Mouse (Mus musculus) intestine, embryonic 15.5 days (tissue): Measurements from ENCODE around the gene Lcn6. TPM values are rescaled to one million over a fixed set of nuclear protein-coding genes. Genes with fewer than 3 reads are reported as not detected.

Experiments
- ATAC-seq: fragments of 200-750 bp; cut with Nextera tagmentation; 2 replicates; pipeline ENCODE4 v1.8.0; 2017; ENCODE audit warnings: moderate TSS enrichment, moderate library complexity
- H3K27ac ChIP-seq: fragments of 300-500 bp; sonication (generic); 2 replicates; pipeline ENCODE4 v1.5.1; 2015; ENCODE audit warnings: mild to moderate bottlenecking, inconsistent platforms
- H3K27me3 ChIP-seq: fragments of 300-500 bp; sonication (generic); replicated peaks from 2 replicates; pipeline ENCODE4 v1.6.1; 2015; ENCODE audit warnings: inconsistent platforms
- H3K36me3 ChIP-seq: fragments of 300-500 bp; sonication (generic); 2 replicates; pipeline ENCODE4 v1.6.1; 2015; ENCODE audit warnings: inconsistent platforms
- H3K4me1 ChIP-seq: fragments of 300-500 bp; sonication (generic); replicated peaks from 2 replicates; pipeline ENCODE4 v1.6.1; 2015; ENCODE audit warnings: inconsistent platforms
- H3K4me2 ChIP-seq: fragments of 300-500 bp; sonication (generic); replicated peaks from 2 replicates; pipeline ENCODE4 v1.6.1; 2015; ENCODE audit warnings: mild to moderate bottlenecking, inconsistent platforms
- H3K4me3 ChIP-seq: fragments of 300-500 bp; sonication (generic); replicated peaks from 2 replicates; pipeline ENCODE4 v1.5.1; 2015; ENCODE audit warnings: inconsistent platforms
- H3K9ac ChIP-seq: fragments of 300-500 bp; sonication (generic); 2 replicates; pipeline ENCODE4 v1.6.1; 2015; ENCODE audit warnings: inconsistent platforms
- H3K9me3 ChIP-seq: fragments of 300-500 bp; sonication (generic); 2 replicates; pipeline ENCODE4 v1.6.1; 2016; ENCODE audit warnings: inconsistent platforms
- WGBS: fragments of 180-500 bp; shearing (Covaris S2); methylation state at CpG from one replicate; pipeline ENCODE4 v1.1.7; 2015; 5-methylcytosine and 5-hydroxymethylcytosine counted together
- polyA plus RNA-seq: library from polyadenylated mRNA; unstranded; fragments of >200 nt; fragmentation: Nextera tagmentation; extraction: Ambion mirVana; gene quantifications from 2 replicates; pipeline ENCODE4 v1.2.1, GENCODE M21; 2015

The Lcn6 gene
- polyA plus RNA-seq = not detected in 2 replicates

- ATAC-seq = no peak
- Histone ChIP-seq H3K27ac (no peak within 1 kb of the TSS), H3K27me3 (no peaks in the 10 kb centered on the region), H3K4me2 (no peak within 1 kb of the TSS), H3K4me3 (no peak within 1 kb of the TSS), H3K9ac (no peak within 1 kb of the TSS), H3K36me3 (no peaks in the 10 kb centered on the region), H3K9me3 (no peaks in the 10 kb centered on the region), H3K4me1 (no peaks in the 10 kb centered on the region)
- WGBS = 90% methylated on average over 3 of the region's 3 CpGs
Observed at GRCm38 (mm10) chr2:25676486-25676885, at the start of gene Lcn6. Gene Lcn6 (plus strand): TSS chr2:25676786.

- no peaks in the 10 kb centered on the region for H3K4me1 ChIP-seq
- H3K4me3 ChIP-seq = no peak within 1 kb of the TSS
- 71% methylated on average over 6 of the region's 6 CpGs for WGBS
- no peaks in the 10 kb centered on the region for H3K36me3 ChIP-seq
- no peak within 1 kb of the TSS for H3K4me2 ChIP-seq
- no peak within 1 kb of the TSS for H3K27ac ChIP-seq
- no peak within 1 kb of the TSS for H3K9ac ChIP-seq
- ATAC-seq = no peak
- no peaks in the 10 kb centered on the region for H3K9me3 ChIP-seq
- no peaks in the 10 kb centered on the region for H3K27me3 ChIP-seq
Observed at GRCm38 (mm10) chr2:25627811-25628210, 48.8 kb upstream of the Lcn6 start, which contains the start of gene Fcna. Gene Fcna (minus strand): TSS chr2:25628030.

DNA sequence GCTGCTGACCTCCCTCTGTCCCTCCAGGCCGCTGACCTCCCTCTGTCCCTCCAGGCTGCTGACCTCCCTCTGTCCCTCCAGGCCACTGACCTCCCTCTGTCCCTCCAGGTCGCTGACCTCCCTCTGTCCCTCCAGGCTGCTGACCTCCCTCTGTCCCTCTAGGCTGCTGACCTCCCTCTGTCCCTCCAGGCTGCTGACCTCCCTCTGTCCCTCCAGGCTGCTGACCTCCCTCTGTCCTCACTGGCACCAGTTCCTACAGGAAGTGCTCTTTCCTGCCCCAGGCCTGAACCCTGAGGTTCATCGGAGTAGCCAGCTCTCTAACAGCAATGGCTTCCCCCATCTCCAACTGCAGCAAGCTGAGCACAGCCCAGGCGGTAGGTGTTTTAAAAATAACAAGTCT, 47.8 kb upstream of the Lcn6 start:
- 48% methylated on average over 4 of the region's 4 CpGs for WGBS

DNA sequence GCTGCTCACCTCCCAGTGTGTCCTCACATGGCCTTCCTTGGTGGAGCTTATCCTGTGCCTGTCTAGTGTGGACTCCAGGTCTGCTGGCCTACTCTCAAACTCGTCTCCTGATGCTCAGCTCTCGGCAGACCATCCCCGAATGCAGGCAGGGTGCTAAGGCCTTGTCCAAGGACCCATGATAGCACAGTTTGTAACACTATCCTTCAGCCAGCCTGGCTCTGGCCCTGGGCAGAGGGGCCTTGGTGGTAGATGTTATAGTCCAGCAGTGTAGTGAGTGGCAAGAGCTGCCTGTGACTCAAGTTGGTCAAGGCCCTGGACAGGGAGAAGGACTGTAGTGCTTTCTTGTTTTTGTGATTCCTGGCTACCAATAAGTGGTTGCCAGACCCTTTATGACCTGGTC, 43.0 kb upstream of the Lcn6 start:
- Histone ChIP-seq H3K36me3 (no peaks in the 10 kb centered on the region), H3K9me3 (no peaks in the 10 kb centered on the region), H3K4me3 (no peak overlapping the region), H3K4me2 (no peak overlapping the region), H3K27me3 (no peaks in the 10 kb centered on the region), H3K4me1 (no peaks in the 10 kb centered on the region), H3K9ac (no peak overlapping the region), H3K27ac (no peak overlapping the region)
- WGBS = 75% methylated on average over 3 of the region's 3 CpGs
- no peak for ATAC-seq

More for the DNA sequence above, 47.8 kb upstream of the Lcn6 start:
- H3K4me1 ChIP-seq = no peaks in the 10 kb centered on the region
- no peak for ATAC-seq
- no peak overlapping the region for H3K4me3 ChIP-seq
- H3K27ac ChIP-seq = no peak overlapping the region
- no peak overlapping the region for H3K4me2 ChIP-seq
- H3K9ac ChIP-seq = no peak overlapping the region
- no peaks in the 10 kb centered on the region for H3K9me3 ChIP-seq
- no peaks in the 10 kb centered on the region for H3K27me3 ChIP-seq
- no peaks in the 10 kb centered on the region for H3K36me3 ChIP-seq

- no peak overlapping the region for H3K27ac ChIP-seq
- no peaks in the 10 kb centered on the region for H3K9me3 ChIP-seq
- no peak for ATAC-seq
- H3K4me2 ChIP-seq = no peak overlapping the region
- no peaks in the 10 kb centered on the region for H3K27me3 ChIP-seq
- H3K9ac ChIP-seq = no peak overlapping the region
- no peaks in the 10 kb centered on the region for H3K36me3 ChIP-seq
- 56% methylated on average over 1 of the region's 1 CpGs for WGBS
- H3K4me3 ChIP-seq = no peak overlapping the region
- H3K4me1 ChIP-seq = no peaks in the 10 kb centered on the region
Observed at GRCm38 (mm10) chr2:25634046-25634445, 42.5 kb upstream of the Lcn6 start.

DNA sequence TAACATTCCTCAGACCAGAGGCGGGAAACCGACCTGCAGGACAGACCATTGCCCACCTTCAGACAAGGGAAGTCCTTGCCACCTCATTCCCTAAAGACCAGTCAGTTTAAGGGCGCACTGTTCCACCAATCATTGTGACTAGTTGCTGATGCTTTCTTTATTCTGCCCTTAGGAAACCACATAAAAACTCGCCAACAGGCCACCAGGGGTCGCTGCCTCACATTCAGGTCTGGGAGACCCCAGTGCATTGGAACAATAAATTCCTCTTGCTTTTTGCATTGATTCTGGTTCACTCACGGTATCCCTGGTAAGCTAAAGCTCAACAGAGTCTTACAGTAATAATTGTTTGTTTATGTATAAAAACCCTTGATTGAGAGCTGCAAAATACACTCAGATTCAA, 36.7 kb upstream of the Lcn6 start:
- H3K36me3 ChIP-seq = no peaks in the 10 kb centered on the region
- WGBS = 21% methylated on average over 6 of the region's 6 CpGs
- no peak overlapping the region for H3K4me2 ChIP-seq
- no peak overlapping the region for H3K27ac ChIP-seq
- H3K27me3 ChIP-seq = no peaks in the 10 kb centered on the region; the same call in 1 of the 2 replicates
- no peak overlapping the region for H3K4me3 ChIP-seq
- H3K9ac ChIP-seq = no peak overlapping the region
- no peaks in the 10 kb centered on the region for H3K4me1 ChIP-seq
- H3K9me3 ChIP-seq = no peaks in the 10 kb centered on the region
- ATAC-seq = no peak

- no peak for ATAC-seq
- Histone ChIP-seq H3K36me3 (no peaks in the 10 kb centered on the region), H3K9ac (no peak within 1 kb of the TSS), H3K9me3 (no peaks in the 10 kb centered on the region), H3K4me2 (no peak within 1 kb of the TSS), H3K4me3 (no peak within 1 kb of the TSS), H3K4me1 (no peaks in the 10 kb centered on the region), H3K27me3 (no peaks in the 10 kb centered on the region), H3K27ac (no peak within 1 kb of the TSS)
- WGBS = 66% methylated on average over 2 of the region's 2 CpGs
Observed at GRCm38 (mm10) chr2:25652902-25653301, 23.7 kb upstream of the Lcn6 start, which contains the start of gene Lcn8. Gene Lcn8 (plus strand): TSS chr2:25653120.

DNA sequence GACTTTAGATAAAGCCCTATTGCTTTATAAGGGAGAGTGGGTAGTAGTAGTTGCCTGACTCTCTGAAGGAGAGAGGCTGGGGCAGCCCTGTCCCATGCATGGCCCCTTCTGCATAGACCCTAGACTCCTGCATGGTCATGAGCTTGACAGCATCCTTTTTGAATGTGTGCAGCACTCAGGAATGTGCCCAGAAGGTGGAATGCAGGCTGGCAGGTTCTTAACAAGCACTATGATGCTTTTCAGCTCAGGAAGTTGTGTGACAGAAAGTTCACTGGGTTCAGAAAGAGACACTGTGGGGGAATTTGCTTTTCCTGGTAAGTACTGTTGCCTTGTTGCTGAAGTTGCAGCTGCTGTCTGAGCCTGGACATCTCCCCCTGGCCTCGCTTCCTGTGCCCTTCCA, 22.1 kb upstream of the Lcn6 start:
- H3K4me2 ChIP-seq = no peak overlapping the region
- H3K4me1 ChIP-seq = no peaks in the 10 kb centered on the region
- no peak overlapping the region for H3K4me3 ChIP-seq
- no peaks in the 10 kb centered on the region for H3K9me3 ChIP-seq
- ATAC-seq = no peak
- no peaks in the 10 kb centered on the region for H3K27me3 ChIP-seq
- no peak overlapping the region for H3K9ac ChIP-seq
- no peaks in the 10 kb centered on the region for H3K36me3 ChIP-seq
- no peak overlapping the region for H3K27ac ChIP-seq
- 41% methylated on average over 1 of the region's 1 CpGs for WGBS

- no peak for ATAC-seq
- no peaks in the 10 kb centered on the region for H3K36me3 ChIP-seq
- H3K27ac ChIP-seq = no peak overlapping the region
- WGBS = 77% methylated on average over 4 of the region's 4 CpGs
- H3K4me3 ChIP-seq = no peak overlapping the region
- H3K27me3 ChIP-seq = no peaks in the 10 kb centered on the region
- H3K4me1 ChIP-seq = no peaks in the 10 kb centered on the region
- no peaks in the 10 kb centered on the region for H3K9me3 ChIP-seq
- no peak overlapping the region for H3K9ac ChIP-seq
- no peak overlapping the region for H3K4me2 ChIP-seq
Observed at GRCm38 (mm10) chr2:25656691-25657090, 19.9 kb upstream of the Lcn6 start.

- Histone ChIP-seq H3K4me1 (no peaks in the 10 kb centered on the region), H3K36me3 (no peaks in the 10 kb centered on the region), H3K4me2 (no peak overlapping the region), H3K4me3 (no peak overlapping the region), H3K27ac (no peak overlapping the region), H3K9me3 (no peaks in the 10 kb centered on the region), H3K27me3 (no peaks in the 10 kb centered on the region), H3K9ac (no peak overlapping the region)
- WGBS = 82% methylated on average over 4 of the region's 4 CpGs
- no peak for ATAC-seq
Observed at GRCm38 (mm10) chr2:25657246-25657645, 19.3 kb upstream of the Lcn6 start.

GRCm38 (mm10) chr2:25657652-25658051, 18.9 kb upstream of the Lcn6 start, which contains the start of gene Lcn5:
Gene Lcn5 (plus strand): TSS chr2:25657952.
- Histone ChIP-seq H3K4me1 (no peaks in the 10 kb centered on the region), H3K36me3 (no peaks in the 10 kb centered on the region), H3K9ac (no peak within 1 kb of the TSS), H3K4me2 (no peak within 1 kb of the TSS), H3K27me3 (no peaks in the 10 kb centered on the region), H3K27ac (no peak within 1 kb of the TSS), H3K9me3 (no peaks in the 10 kb centered on the region), H3K4me3 (no peak within 1 kb of the TSS)
- ATAC-seq = no peak

DNA sequence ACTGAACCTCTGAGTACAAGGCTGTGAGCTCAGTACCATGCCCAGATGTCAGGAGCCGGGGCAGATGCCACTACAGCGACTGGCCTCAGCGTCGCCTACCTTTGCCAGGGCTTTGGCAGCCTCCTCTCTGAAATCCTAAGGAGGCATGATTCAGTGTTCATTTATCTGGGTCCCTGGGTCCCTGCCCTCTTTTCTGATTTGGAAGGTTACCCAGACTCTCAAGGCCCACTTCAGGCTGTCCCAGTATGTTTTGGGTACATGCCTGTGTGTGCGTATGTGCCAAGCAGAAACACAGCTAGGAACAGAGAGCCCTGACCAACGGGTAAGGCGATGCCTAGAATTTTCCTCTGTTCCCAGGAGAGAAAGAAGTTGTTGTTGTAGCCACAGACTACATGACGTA, 16.3 kb upstream of the Lcn6 start:
- Histone ChIP-seq H3K9ac (no peak overlapping the region), H3K4me3 (no peak overlapping the region), H3K9me3 (no peaks in the 10 kb centered on the region), H3K27me3 (no peaks in the 10 kb centered on the region), H3K36me3 (no peaks in the 10 kb centered on the region), H3K4me1 (no peaks in the 10 kb centered on the region), H3K4me2 (no peak overlapping the region), H3K27ac (no peak overlapping the region)
- ATAC-seq = no peak
- WGBS = 85% methylated on average over 8 of the region's 8 CpGs

DNA sequence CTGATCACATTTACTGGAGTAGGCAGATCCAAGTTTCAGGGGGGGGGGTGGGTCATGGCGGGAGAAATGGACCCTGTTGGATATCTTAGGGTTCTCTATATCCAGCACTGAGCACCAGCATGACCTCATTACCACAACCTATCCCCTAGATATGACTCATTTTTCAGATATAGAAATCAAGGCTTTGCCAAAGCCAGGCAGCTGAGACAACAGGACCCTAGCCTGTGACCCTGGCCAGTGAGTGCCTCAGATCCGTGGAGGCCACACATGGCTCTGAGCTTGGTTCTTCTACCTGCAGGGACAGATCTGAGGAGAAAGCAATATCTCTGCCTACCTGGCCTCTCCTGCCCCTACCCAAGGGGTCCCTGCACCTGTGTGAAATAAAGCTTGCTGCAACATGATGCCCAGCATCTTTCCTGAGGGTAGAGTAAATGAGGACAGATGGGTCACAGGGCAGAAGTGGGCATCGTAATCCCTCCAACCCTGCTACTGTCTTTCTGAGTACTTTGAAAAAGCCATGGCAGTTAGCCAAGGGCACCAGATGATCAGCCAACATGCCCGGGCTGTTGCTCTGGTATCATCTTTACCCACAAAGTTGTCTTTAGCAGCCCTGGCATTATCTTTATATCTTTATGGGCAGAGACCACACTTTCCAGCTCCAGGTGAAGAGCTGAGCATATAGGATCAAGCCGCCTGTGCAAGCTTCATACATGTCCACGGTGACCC, 15.2 kb upstream of the Lcn6 start:
- Histone ChIP-seq H3K4me1 (no peaks in the 10 kb centered on the region), H3K4me3 (no peak overlapping the region), H3K4me2 (no peak overlapping the region), H3K9ac (no peak overlapping the region), H3K36me3 (no peaks in the 10 kb centered on the region), H3K27me3 (no peaks in the 10 kb centered on the region), H3K27ac (no peak overlapping the region), H3K9me3 (no peaks in the 10 kb centered on the region)
- WGBS = 81% methylated on average over 6 of the region's 6 CpGs
- ATAC-seq = no peak
